Mouse (Mus musculus) embryonic facial prominence, embryonic 12.5 days (tissue): ENCODE data around the gene Hecw2. TPM values are rescaled to one million over a fixed set of nuclear protein-coding genes. Genes with fewer than 3 reads are reported as not detected.

Experiments used
- ATAC-seq: fragments of 200-750 bp; cut with Nextera tagmentation; 2 replicates; pipeline ENCODE4 v1.8.0; 2017; ENCODE audit not compliant: insufficient number of reproducible peaks, insufficient read depth, low FRiP score, low TSS enrichment
- H3K27ac ChIP-seq: fragments of 300-500 bp; sonication (generic); 2 replicates; pipeline ENCODE4 v1.5.1; 2016; ENCODE audit warnings: mild to moderate bottlenecking
- H3K27me3 ChIP-seq: fragments of 300-500 bp; sonication (generic); 2 replicates; pipeline ENCODE4 v1.6.1; 2016; ENCODE audit warnings: mild to moderate bottlenecking, moderate library complexity
- H3K36me3 ChIP-seq: fragments of 300-500 bp; sonication (generic); 2 replicates; pipeline ENCODE4 v1.6.1; 2016; ENCODE audit warnings: mild to moderate bottlenecking
- H3K4me1 ChIP-seq: fragments of 300-500 bp; sonication (generic); 2 replicates; pipeline ENCODE4 v1.6.1; 2016
- H3K4me2 ChIP-seq: fragments of 300-500 bp; sonication (generic); replicated peaks from 2 replicates; pipeline ENCODE4 v1.6.1; 2016; ENCODE audit warnings: mild to moderate bottlenecking, moderate library complexity
- H3K4me3 ChIP-seq: fragments of 300-500 bp; sonication (generic); 2 replicates; pipeline ENCODE4 v1.5.1; 2016; ENCODE audit warnings: mild to moderate bottlenecking
- H3K9ac ChIP-seq: fragments of 300-500 bp; sonication (generic); 2 replicates; pipeline ENCODE4 v1.6.1; 2016; ENCODE audit warnings: mild to moderate bottlenecking, moderate library complexity
- H3K9me3 ChIP-seq: fragments of 300-500 bp; sonication (generic); 2 replicates; pipeline ENCODE4 v1.6.1; 2016; ENCODE audit warnings: mild to moderate bottlenecking, moderate library complexity
- WGBS: fragments of 180-500 bp; shearing (Covaris S2); methylation state at CpG from one replicate; pipeline ENCODE4 v1.1.7; 2016; 5-methylcytosine and 5-hydroxymethylcytosine counted together
- polyA plus RNA-seq: library from polyadenylated mRNA; unstranded; fragments of >200 nt; fragmentation: Nextera tagmentation; extraction: Ambion mirVana; gene quantifications from 2 replicates; pipeline ENCODE4 v1.2.1, GENCODE M21; 2016

Gene Hecw2
- polyA plus RNA-seq, 1 experiment from 2014 or later: 6.3 TPM

DNA sequence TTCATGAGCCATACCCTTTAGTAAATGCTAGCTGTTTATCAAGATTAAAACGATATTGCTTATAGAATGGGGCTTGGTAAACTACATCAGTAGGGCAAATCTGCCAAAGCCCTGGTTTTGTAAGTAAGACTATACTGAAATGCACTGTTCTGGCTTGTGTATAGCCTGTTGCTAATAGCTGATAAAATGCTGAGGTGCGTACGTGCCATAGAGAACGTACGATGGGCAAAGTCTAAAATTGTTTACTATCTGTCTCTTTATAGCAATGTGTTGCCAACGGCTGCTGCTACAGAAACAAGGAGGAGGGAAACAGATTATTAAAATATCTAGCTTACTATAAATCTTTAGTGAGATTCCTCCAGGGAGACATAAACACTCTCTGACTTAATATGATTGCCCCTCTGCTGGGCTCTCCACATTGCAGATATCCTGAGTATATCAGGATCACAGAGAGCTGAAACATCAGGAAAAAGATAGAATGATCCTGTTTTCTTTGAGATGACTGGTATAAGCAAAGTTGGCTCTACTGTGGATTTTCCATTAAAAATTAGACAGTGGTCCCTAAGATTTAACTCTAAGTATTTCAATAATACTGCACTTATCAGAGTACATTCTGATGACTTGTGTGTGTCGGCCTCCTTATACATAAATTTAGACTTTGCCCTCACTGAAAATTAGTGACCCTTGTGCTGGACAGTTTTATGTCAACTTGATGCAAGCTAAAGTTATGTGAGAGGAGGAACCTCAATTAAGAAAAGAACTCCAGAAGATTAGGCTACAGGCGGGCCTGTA, 350.6 kb downstream of the Hecw2 start:
- Histone ChIP-seq H3K9me3 (no peaks in the 10 kb centered on the region), H3K4me1 (peaks cover 6% of the 10 kb centered on the region; the same call in 1 of the 2 replicates), H3K36me3 (no peaks in the 10 kb centered on the region), H3K4me3 (no peak overlapping the region), H3K4me2 (no peak overlapping the region), H3K27ac (no peak overlapping the region), H3K27me3 (no peaks in the 10 kb centered on the region), H3K9ac (no peak overlapping the region)
- WGBS: 88% methylated on average over 8 of the region's 8 CpGs
- ATAC-seq: no peak

DNA sequence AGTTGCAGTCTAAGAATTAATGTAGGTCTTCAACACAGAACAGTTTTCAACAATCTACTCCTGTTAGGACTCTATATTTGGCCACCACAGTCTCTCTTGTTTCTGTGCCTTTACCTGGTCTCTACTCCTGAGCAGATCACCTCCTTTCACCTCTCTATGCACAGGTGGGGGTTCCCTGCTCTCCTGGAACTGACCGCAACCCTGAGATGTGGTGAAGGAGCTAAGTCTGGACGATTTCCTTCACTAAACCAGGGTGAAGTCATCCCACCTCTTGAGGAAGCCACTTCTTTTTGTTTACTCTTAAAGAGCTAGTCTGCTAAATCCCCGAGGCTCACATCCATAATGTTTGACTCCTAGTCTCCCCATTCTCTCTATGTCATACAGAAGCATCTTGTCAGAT, 351.9 kb downstream of the Hecw2 start:
- Histone ChIP-seq H3K9me3 (no peaks in the 10 kb centered on the region), H3K27me3 (no peaks in the 10 kb centered on the region), H3K4me2 (no peak overlapping the region), H3K9ac (no peak overlapping the region), H3K27ac (no peak overlapping the region), H3K4me3 (no peak overlapping the region), H3K36me3 (no peaks in the 10 kb centered on the region), H3K4me1 (peaks cover 6% of the 10 kb centered on the region; the same call in 1 of the 2 replicates)
- no peak for ATAC-seq
- WGBS: 73% methylated on average over 3 of the region's 3 CpGs

DNA sequence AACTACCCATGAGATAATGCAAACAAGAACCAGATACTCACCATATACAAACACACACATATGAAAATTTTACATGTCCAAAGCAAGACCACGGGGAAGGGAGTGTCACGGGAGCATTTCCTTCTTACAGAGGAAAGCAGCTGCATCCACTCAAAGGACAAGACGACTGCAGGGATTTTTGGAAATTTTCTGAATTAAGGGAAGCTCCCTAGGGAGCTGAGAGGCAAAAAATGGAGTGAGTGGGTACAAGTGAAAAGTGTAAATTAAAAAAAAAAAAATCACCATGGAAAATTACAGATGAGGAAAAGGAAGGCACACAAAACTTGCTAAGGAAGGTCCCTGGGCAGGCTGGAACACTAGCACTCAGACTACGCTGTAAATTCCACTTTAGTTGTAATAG, 353.9 kb downstream of the Hecw2 start:
- Histone ChIP-seq H3K4me1 (peaks cover 6% of the 10 kb centered on the region; the same call in 1 of the 2 replicates), H3K9ac (no peak overlapping the region), H3K4me2 (no peak overlapping the region), H3K4me3 (no peak overlapping the region), H3K27me3 (no peaks in the 10 kb centered on the region), H3K9me3 (no peaks in the 10 kb centered on the region), H3K27ac (no peak overlapping the region), H3K36me3 (no peaks in the 10 kb centered on the region)
- ATAC-seq: no peak
- 36% methylated on average over 4 of the region's 4 CpGs for WGBS

DNA sequence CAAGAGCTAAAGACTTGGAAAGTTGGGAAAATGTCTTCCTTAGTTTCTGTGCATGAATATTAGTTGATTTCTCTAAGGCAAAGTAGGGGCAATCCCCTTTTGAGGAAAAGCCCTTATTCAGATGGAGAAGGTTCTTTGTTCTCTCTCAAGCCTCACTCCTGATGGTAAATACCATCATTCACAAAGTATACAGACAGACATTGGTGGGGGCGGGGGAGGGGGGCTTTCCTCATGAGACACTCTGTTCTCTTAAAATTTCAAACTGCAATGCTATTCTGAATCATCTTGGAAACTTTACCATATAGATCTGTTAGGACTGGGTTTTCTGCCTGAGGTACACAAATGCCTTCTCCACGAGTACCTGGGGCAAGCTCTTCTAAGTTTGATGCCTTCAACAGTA, 355.6 kb downstream of the Hecw2 start:
- no peaks in the 10 kb centered on the region for H3K36me3 ChIP-seq
- no peak overlapping the region for H3K4me2 ChIP-seq
- ATAC-seq: no peak
- WGBS: 50% methylated on average over 2 of the region's 2 CpGs
- no peak overlapping the region for H3K9ac ChIP-seq
- no peak overlapping the region for H3K27ac ChIP-seq
- no peaks in the 10 kb centered on the region for H3K27me3 ChIP-seq
- no peaks in the 10 kb centered on the region for H3K9me3 ChIP-seq
- H3K4me3 ChIP-seq: no peak overlapping the region
- peaks cover 6% of the 10 kb centered on the region; the same call in 1 of the 2 replicates for H3K4me1 ChIP-seq

DNA sequence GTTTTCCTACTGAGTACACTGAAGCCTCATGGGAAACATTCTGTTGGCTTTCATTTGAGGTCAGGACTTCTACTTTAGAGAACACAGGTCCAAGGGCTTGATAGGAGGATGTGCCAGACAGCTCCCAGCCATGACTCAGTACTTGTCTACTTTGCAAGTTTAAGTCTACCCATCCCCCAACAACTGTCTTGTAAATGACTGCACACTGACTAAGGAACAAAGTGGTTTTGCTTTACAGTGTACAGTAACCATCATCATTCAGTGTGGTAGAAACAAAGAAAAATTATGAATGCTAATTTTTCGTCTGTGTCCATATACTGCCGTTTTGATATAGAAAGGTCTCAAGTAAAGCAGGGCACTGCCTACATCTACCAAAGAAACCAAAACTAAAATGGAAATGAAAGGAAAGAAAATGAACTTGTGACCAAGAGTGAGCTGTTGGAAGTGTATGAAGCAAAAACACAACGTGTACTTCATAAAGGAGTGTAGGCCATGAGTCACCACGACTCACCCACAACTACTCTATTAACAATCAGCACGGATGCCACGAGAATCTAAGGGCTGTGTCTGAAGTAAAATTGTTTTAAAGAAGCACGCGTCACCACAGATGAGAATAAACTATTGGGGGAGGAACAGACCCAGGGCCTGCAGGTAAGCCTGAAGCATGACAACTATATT, 356.6 kb downstream of the Hecw2 start:
- Histone ChIP-seq H3K4me1 (peaks cover 6% of the 10 kb centered on the region; the same call in 1 of the 2 replicates), H3K27me3 (no peaks in the 10 kb centered on the region), H3K9ac (no peak overlapping the region), H3K4me2 (no peak overlapping the region), H3K9me3 (no peaks in the 10 kb centered on the region), H3K4me3 (no peak overlapping the region), H3K36me3 (no peaks in the 10 kb centered on the region), H3K27ac (no peak overlapping the region)
- WGBS: 88% methylated on average over 8 of the region's 8 CpGs
- no peak for ATAC-seq

DNA sequence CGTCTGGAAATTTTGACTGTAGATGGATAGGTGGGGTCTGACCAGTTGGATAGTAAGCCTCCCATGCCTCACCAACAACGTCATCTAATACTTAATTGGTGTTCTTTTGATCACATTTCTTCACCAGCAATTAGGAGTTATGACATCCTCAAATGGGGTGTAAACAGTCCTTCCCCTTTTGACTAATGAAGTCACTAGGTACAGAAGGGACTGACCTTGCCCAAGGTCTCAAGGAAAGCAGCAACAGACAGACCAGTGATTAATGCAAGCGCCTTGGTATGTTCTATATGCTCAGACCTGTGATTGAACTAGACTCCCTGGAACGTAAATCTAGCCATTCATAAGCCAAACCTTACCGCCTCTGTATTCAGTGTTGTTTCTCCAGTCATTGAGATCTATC, 364.7 kb downstream of the Hecw2 start:
- no peak overlapping the region for H3K27ac ChIP-seq
- no peaks in the 10 kb centered on the region for H3K4me1 ChIP-seq
- no peak overlapping the region for H3K9ac ChIP-seq
- H3K27me3 ChIP-seq: no peaks in the 10 kb centered on the region
- ATAC-seq: no peak
- no peak overlapping the region for H3K4me3 ChIP-seq
- no peaks in the 10 kb centered on the region for H3K9me3 ChIP-seq
- no peak overlapping the region for H3K4me2 ChIP-seq
- no peaks in the 10 kb centered on the region for H3K36me3 ChIP-seq
- 91% methylated on average over 5 of the region's 5 CpGs for WGBS

DNA sequence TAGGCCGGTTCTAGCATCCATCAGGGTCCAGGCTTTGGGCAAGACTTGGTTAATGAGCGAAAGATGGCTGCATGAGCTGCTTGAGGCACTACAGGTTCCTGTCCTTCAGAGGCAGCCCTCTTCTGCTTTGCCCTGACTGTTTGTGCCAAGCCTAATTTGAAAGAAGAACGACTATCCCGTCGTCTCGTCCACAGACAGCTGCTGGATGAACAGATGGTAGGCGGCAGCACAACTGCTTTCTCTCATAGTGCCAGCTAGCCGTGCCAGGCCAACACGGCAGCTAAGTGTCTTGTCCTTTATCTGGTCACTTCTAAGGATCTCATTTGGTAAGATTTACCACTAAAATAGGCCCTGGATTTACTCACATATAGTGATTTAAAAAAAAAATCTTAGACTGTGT, 365.9 kb downstream of the Hecw2 start:
- ATAC-seq: no peak
- H3K4me3 ChIP-seq: no peak overlapping the region
- 83% methylated on average over 9 of the region's 9 CpGs for WGBS
- no peak overlapping the region for H3K4me2 ChIP-seq
- H3K9me3 ChIP-seq: no peaks in the 10 kb centered on the region
- H3K4me1 ChIP-seq: peaks cover 3% of the 10 kb centered on the region; the same call in 1 of the 2 replicates
- H3K36me3 ChIP-seq: no peaks in the 10 kb centered on the region
- no peaks in the 10 kb centered on the region for H3K27me3 ChIP-seq
- H3K27ac ChIP-seq: no peak overlapping the region
- no peak overlapping the region for H3K9ac ChIP-seq

DNA sequence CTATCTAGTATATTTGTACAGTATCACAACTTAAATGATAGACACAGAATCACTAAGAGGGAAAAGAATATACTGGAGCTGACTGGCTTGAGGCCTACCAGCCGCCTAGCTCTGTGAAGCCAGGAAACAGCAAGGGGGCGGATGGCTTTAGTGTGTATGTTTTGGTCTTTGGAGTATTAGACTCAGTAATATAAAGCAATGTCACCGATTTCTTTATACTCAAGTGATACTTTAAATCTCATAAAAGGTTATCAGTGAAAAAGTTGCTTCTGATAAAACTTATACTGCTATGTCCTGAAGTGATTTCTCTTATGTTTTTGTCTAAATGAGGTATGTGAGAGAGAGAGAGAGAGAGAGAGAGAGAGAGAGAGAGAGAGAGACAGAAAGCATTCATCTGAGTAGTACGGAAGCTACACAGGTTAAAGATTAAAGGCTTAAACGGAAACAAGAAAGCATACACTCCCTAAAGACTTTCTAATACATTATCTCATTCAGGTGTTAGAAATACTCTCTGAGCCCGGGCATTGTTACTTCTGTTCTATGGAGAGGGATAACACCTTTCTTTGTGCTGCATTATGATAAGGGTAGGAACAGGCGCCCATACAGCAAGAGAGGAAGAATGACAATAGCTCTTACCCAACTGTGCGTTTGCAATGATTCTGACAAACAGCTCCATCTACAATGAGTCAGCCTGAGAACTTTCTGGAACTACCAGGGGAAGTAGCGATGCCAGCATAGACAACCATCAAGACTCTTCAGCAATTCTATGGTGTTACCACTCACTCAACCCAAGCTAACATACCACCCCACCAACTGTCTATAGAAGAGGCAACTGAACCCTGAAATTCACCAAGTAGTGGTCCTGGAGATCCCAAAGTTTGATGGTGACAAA, 370.3 kb downstream of the Hecw2 start:
- Histone ChIP-seq H3K4me3 (no peak overlapping the region), H3K27ac (no peak overlapping the region), H3K36me3 (no peaks in the 10 kb centered on the region), H3K9me3 (no peaks in the 10 kb centered on the region), H3K9ac (no peak overlapping the region), H3K4me2 (no peak overlapping the region), H3K4me1 (peaks cover 10% of the 10 kb centered on the region), H3K27me3 (no peaks in the 10 kb centered on the region)
- no peak for ATAC-seq
- whole genome bisulfite sequencing: 85% methylated on average over 9 of the region's 9 CpGs

DNA sequence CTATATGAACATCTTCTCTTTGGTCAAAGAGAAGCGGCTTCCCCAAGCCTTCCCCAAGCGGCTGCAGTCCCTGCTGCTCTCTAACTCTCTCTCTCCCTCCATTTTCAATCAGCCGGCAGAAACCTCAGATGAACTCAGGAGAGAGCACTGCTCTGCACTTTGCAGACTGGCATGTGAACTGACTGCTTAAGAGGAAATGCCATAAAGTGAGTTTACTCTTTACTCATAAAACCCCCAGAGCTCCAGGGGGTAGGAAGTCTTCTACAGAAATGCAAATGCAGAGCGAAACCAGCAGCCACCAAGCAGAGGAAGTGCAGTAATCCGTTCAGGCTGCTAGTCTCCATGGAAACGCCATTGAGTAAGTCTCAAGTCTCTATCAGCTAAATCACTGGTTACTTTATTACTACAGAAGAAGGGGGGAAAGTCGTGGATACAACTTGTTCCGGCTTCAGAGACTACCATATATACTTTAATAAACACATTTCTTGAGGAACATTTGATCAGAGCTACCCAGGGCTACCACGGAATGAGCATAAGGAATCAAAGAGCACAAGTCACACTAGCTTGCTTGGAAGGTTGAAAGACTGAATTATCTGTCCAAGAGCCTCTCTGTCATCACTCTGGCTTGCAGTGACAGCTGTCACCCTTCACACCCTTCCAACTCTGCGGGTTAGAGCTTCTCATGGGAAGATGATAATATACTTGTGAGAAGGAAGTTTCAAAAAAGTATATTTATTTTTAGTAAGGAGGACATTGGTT, 371.1 kb downstream of the Hecw2 start:
- 0 out of 2 replicates have a peak, but pooled peaks have one; percentile 72 for ATAC-seq

DNA sequence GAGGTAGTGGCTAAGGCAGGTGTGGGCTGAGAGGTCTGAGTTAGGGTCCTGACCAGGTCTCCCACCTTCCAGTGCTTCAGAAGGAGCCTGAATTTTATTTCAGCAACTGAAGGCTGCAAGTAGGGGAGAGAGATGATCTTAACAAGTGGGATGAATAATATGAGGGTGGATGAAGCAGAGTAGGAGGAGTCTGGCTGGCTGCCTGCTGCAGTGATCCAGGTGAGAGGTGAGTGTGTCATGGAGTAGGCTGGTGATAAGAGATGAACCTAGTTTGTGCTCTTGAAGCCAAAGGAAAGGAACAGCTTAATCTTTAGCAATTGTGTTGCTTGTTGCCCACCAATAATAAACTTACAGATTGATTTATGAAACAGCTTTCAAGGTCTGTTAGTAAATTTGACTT, 373.0 kb downstream of the Hecw2 start:
- Histone ChIP-seq H3K27ac (no peak overlapping the region), H3K9me3 (no peaks in the 10 kb centered on the region), H3K4me1 (peaks cover 10% of the 10 kb centered on the region), H3K36me3 (no peaks in the 10 kb centered on the region), H3K4me2 (no peak overlapping the region), H3K4me3 (no peak overlapping the region), H3K27me3 (no peaks in the 10 kb centered on the region), H3K9ac (no peak overlapping the region)
- ATAC-seq: no peak

More for the DNA sequence above, 371.1 kb downstream of the Hecw2 start:
- Histone ChIP-seq H3K27ac (peak overlapping the region; percentile 11; the same call in 1 of the 2 replicates), H3K9ac (no peak overlapping the region), H3K9me3 (no peaks in the 10 kb centered on the region), H3K36me3 (no peaks in the 10 kb centered on the region), H3K4me1 (peaks cover 10% of the 10 kb centered on the region), H3K4me2 (peak overlapping the region; percentile 44), H3K4me3 (peak overlapping the region; percentile 17; the same call in 1 of the 2 replicates), H3K27me3 (no peaks in the 10 kb centered on the region)
- 8% methylated on average over 10 of the region's 10 CpGs for WGBS

DNA sequence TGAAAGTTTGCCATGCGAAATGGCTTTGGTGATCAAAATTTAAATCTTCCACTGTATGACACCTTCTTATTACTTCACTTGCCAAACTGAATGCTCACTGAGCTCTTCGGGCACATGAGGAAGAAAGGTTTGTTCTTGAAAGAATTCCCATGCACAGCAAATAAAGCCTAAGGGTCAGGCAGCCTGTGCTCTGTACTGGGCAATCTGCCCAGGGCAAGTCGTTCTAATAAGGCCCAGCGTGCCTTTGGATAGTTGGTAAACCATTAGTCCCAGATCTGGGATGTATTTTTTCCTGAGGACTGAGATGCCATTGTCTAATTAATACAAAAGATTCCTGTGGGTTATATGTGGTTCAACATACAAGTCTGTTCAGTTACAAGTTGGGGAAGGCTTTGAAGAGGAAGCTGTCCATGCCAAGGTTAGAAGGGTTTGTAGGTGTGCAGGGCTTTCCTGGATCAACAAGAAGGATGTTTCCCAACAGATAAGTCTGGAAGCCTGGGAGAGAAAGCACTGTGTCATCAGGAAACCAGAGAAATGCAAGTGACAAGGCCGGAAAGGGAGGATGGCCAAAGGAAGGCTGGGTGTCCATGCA, 374.8 kb downstream of the Hecw2 start:
- ATAC-seq: no peak

More for the DNA sequence above, 374.8 kb downstream of the Hecw2 start:
- WGBS: 70% methylated on average over 5 of the region's 5 CpGs
- Histone ChIP-seq H3K4me2 (no peak overlapping the region), H3K4me1 (peaks cover 10% of the 10 kb centered on the region), H3K4me3 (no peak overlapping the region), H3K27me3 (no peaks in the 10 kb centered on the region), H3K27ac (no peak overlapping the region), H3K9me3 (no peaks in the 10 kb centered on the region), H3K9ac (no peak overlapping the region), H3K36me3 (no peaks in the 10 kb centered on the region)
